In the genomic region with DNA sequence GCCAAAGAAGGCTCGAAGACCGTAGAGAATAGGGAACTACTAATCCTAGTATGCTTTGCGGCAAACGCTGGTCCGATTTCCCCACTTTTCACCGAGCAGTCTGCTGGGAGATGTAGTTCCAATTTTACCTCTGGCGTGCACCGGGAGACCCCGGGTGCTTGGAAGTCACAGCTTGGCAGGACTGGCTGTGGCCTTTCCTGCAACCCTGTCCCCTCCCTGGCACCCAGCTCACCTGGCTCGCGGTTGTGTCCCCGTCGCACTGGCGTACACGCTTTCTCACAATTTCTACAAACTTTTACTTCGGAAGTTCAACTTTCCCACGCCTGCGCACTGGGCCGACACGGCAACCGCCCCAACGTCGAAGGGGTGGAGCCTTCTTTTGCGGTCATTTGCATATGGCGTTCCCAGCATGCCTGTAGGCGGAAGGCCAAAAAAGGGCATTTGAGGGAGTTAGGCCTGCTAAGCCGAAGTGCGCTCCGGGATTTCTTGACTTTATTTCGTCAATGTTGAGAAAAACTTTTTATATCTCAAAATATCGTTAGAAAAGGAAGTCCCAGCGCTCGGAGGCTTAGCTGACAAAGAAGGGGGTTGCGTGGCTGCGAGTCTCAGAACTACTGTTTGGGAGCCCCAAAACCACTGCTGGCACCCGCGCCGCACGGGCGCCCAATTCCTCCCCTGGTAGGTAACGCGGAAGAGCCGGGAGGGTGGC, we compare ENCODE assay signal across 8 mouse cellular contexts. TPM values are rescaled to one million over a fixed set of nuclear protein-coding genes. Genes with fewer than 3 reads are reported as not detected.
DNase-seq lines count a peak whose midpoint lies in the region; ATAC-seq and TF ChIP-seq lines count a peak whose summit lies in the region.

A gene (plus strand): TSS at position 418 of the 709 bp plus-strand sequence.

- no peaks in the 10 kb centered on the region for H3K9me3 ChIP-seq in megakaryocyte, embryonic 14.5 days

- no peaks in the 10 kb centered on the region for H3K27me3 ChIP-seq in megakaryocyte, embryonic 14.5 days (replicated peaks)

- DNase-seq in gastrocnemius, adult 8-10 months (ENCODE audit: low spot score in 2 of 2), result peak; percentile 93 to 94
- DNase-seq in hindlimb bud, embryonic 11.5 days (ENCODE audit: extremely low spot score, low read depth, low spot score), result peak; percentile 96
- DNase-seq in left cerebral cortex, adult 8-10 months (ENCODE audit: low spot score in 2 of 2), result peak; percentile 92 to 96
- peak; percentile 97 to 98 for DNase-seq in right cerebral cortex, postnatal 10 days (ENCODE audit: low spot score in 2 of 2)
- DNase-seq in urinary bladder, postnatal 25 days (ENCODE audit: low spot score), result peak; percentile 96

- H3K4me3 ChIP-seq in cortical plate, adult 2 months (ENCODE audit: insufficient read depth, low read length), result peak within 1 kb of the TSS; percentile 30
- H3K4me3 ChIP-seq in megakaryocyte, embryonic 14.5 days (replicated peaks), result peak within 1 kb of the TSS; percentile 99

- TF ChIP-seq POLR2A in cortical plate, adult 2 months (IDR thresholded peaks at IDR 0.05; ENCODE audit: extremely low read depth, insufficient read depth, low read length), result peak; percentile 85

- TF ChIP-seq CTCF in cortical plate, adult 2 months (IDR thresholded peaks at IDR 0.05; ENCODE audit: extremely low read depth, insufficient read depth, low read length), result no peak

- no peaks in the 10 kb centered on the region for H3K4me1 ChIP-seq in cortical plate, adult 2 months (ENCODE audit: control insufficient read depth, insufficient read depth, low read length)
- H3K4me1 ChIP-seq in megakaryocyte, embryonic 14.5 days, result peaks cover 73% of the 10 kb centered on the region

- peaks cover 74% of the 10 kb centered on the region for H3K36me3 ChIP-seq in megakaryocyte, embryonic 14.5 days (replicated peaks; ENCODE audit: low read length)

- H3K27ac ChIP-seq in cortical plate, adult 2 months (ENCODE audit: insufficient read depth, low read length), result no peak within 1 kb of the TSS

- peak; percentile 95 for ATAC-seq in activated CD4-positive, CD25-positive, alpha-beta regulatory T cell, adult 4 months

RNA-seq across cellular contexts. Expression of the gene that starts here (rescaled TPM):
- 100 to 1,000 TPM in 1 of 2 experiments, 10 to 100 TPM in 1; 88.9 to 129 TPM for polyA plus RNA-seq in activated CD4-positive, CD25-positive, alpha-beta regulatory T cell, adult 4 months (2017; shearing (Covaris generic))
- 82.4 and 87.4 TPM in 2 replicates for polyA plus RNA-seq in cortical plate, adult 2 months (2012; rRNA removed)
- total RNA-seq in gastrocnemius, adult 8-10 months (2022), result 10 to 100 TPM; 13.5 to 22.2 (median 17.9) TPM
- 10 to 100 TPM; 23.6 to 42.1 (median 32.8) TPM for total RNA-seq in left cerebral cortex, adult 8-10 months (2022)
- polyA plus RNA-seq in megakaryocyte, embryonic 14.5 days (2012; ENCODE audit: insufficient read depth, low replicate concordance), result 44.2 and 87.0 TPM in 2 replicates
